Comparison of ENCODE assay signal across 11 mouse cellular contexts in genomic region chr10:40090504-40091428, GRCm38 (mm10). TPM values are rescaled to one million over a fixed set of nuclear protein-coding genes. Genes with fewer than 3 reads are reported as not detected.
DNase-seq lines count a peak whose midpoint lies in the region; ATAC-seq and TF ChIP-seq lines count a peak whose summit lies in the region.
"Had no signal": no experiment of that assay in that cellular context is flagged by ENCODE, and none has a peak within 500 bp of the region (broad histone marks: within the 10 kb centered on the region; RNA-seq: fewer than 3 reads in every experiment).

No protein-coding gene starts in this region.

- no peak overlapping the region for H3K4me3 ChIP-seq in forebrain, embryonic 14.5 days (ENCODE audit: low read depth, low read length)
- H3K4me3 ChIP-seq in forebrain, embryonic 11.5 days (ENCODE audit: low read depth, low read length), result no peak overlapping the region
- H3K4me3 ChIP-seq in kidney, adult 2 months (ENCODE audit: insufficient read depth, low read depth, low read length), result no peak overlapping the region
- H3K4me3 ChIP-seq in lung, embryonic 14.5 days (ENCODE audit: low read depth, low read length), result no peak overlapping the region
- no peak overlapping the region for H3K4me3 ChIP-seq in layer of hippocampus, adult 2 months
- no peak overlapping the region for H3K4me3 ChIP-seq in midbrain, embryonic 14.5 days (replicated peaks; ENCODE audit: low read depth, low read length)
- H3K4me3 ChIP-seq: hindbrain, embryonic 10.5 days had no signal

- no peaks in the 10 kb centered on the region for H3K9me3 ChIP-seq in forebrain, embryonic 14.5 days (replicated peaks; ENCODE audit: control insufficient read depth, low read length)
- H3K9me3 ChIP-seq in forebrain, embryonic 11.5 days (ENCODE audit: control insufficient read depth, low read length), result no peaks in the 10 kb centered on the region
- no peaks in the 10 kb centered on the region for H3K9me3 ChIP-seq in lung, embryonic 14.5 days (ENCODE audit: low read depth, low read length)
- H3K9me3 ChIP-seq in midbrain, embryonic 14.5 days (ENCODE audit: control insufficient read depth, low read length), result no peaks in the 10 kb centered on the region
- H3K9me3 ChIP-seq: hindbrain, embryonic 10.5 days had no signal

- TF ChIP-seq CTCF in brain, embryonic 14.5 days (IDR thresholded peaks at IDR 0.05; ENCODE audit: borderline replicate concordance, extremely low read depth, insufficient read depth, insufficient read length), result no peak
- no peak for TF ChIP-seq CTCF in kidney, adult 2 months (conservative IDR thresholded peaks at IDR 0.05; ENCODE audit: insufficient read depth, insufficient read length, low read depth, low read length)
- no peak for TF ChIP-seq CTCF in lung, embryonic 14.5 days (IDR thresholded peaks at IDR 0.05; ENCODE audit: low read depth)
- TF ChIP-seq CTCF in layer of hippocampus, adult 2 months (conservative IDR thresholded peaks at IDR 0.05), result no peak

- ATAC-seq in forebrain, embryonic 14.5 days, result no peak
- ATAC-seq in forebrain, embryonic 11.5 days (replicated peaks; ENCODE audit: low FRiP score), result no peak
- ATAC-seq in lung, embryonic 14.5 days (ENCODE audit: insufficient read depth), result peak; percentile 85; the same call in 1 of the 2 replicates
- no peak for ATAC-seq in midbrain, embryonic 14.5 days (ENCODE audit: low FRiP score, low TSS enrichment)

- no peak for TF ChIP-seq POLR2A in brain, embryonic 14.5 days (IDR thresholded peaks at IDR 0.05; ENCODE audit: borderline replicate concordance, extremely low read depth, insufficient read depth, insufficient read length, poor library complexity, severe bottlenecking)
- TF ChIP-seq POLR2A in kidney, adult 2 months (IDR thresholded peaks at IDR 0.05; ENCODE audit: low read depth, low read length), result no peak

- DNase-seq in forebrain, embryonic 14.5 days (ENCODE audit: low spot score), result peak; percentile 21
- DNase-seq in forebrain, embryonic 11.5 days (ENCODE audit: low spot score), result no peak
- peak; percentile 51 for DNase-seq in brain, embryonic 14.5 days (ENCODE audit: low read depth)
- DNase-seq in kidney, adult 2 months, result peak; percentile 80
- peak; percentile 84 for DNase-seq in lung, embryonic 14.5 days
- DNase-seq in left cerebral cortex, adult 11 months (ENCODE audit: low spot score), result no peak
- DNase-seq in layer of hippocampus, adult 2 months (ENCODE audit: low spot score in 2 of 2), result no peak
- no peak for DNase-seq in midbrain, embryonic 14.5 days
- DNase-seq: adrenal gland, postnatal 36 days; retina, postnatal 1 day had no signal

- no peak overlapping the region for H3K9ac ChIP-seq in forebrain, embryonic 14.5 days (ENCODE audit: low read length)
- no peak overlapping the region for H3K9ac ChIP-seq in forebrain, embryonic 11.5 days (ENCODE audit: low read length)
- no peak overlapping the region for H3K9ac ChIP-seq in lung, embryonic 14.5 days
- H3K9ac ChIP-seq in midbrain, embryonic 14.5 days (replicated peaks; ENCODE audit: low read length), result no peak overlapping the region

- H3K4me1 ChIP-seq in forebrain, embryonic 14.5 days (ENCODE audit: control insufficient read depth, insufficient read depth, low read length), result no peaks in the 10 kb centered on the region
- H3K4me1 ChIP-seq in forebrain, embryonic 11.5 days (replicated peaks; ENCODE audit: control insufficient read depth, insufficient read depth, low read length), result no peaks in the 10 kb centered on the region
- H3K4me1 ChIP-seq in kidney, adult 2 months (ENCODE audit: control insufficient read depth, insufficient read depth, low read length), result peaks cover 10% of the 10 kb centered on the region
- peaks cover 13% of the 10 kb centered on the region for H3K4me1 ChIP-seq in lung, embryonic 14.5 days (ENCODE audit: insufficient read depth)
- no peaks in the 10 kb centered on the region for H3K4me1 ChIP-seq in midbrain, embryonic 14.5 days (ENCODE audit: control insufficient read depth, insufficient read depth, low read length)
- H3K4me1 ChIP-seq: hindbrain, embryonic 10.5 days had no signal

- H3K36me3 ChIP-seq in forebrain, embryonic 14.5 days (ENCODE audit: control insufficient read depth, insufficient read depth, low read length), result no peaks in the 10 kb centered on the region
- no peaks in the 10 kb centered on the region for H3K36me3 ChIP-seq in forebrain, embryonic 11.5 days (ENCODE audit: control insufficient read depth, insufficient read depth, low read length)
- no peaks in the 10 kb centered on the region for H3K36me3 ChIP-seq in kidney, adult 2 months (ENCODE audit: control insufficient read depth, insufficient read depth, low read length)
- no peaks in the 10 kb centered on the region for H3K36me3 ChIP-seq in lung, embryonic 14.5 days (ENCODE audit: insufficient read depth)
- H3K36me3 ChIP-seq in midbrain, embryonic 14.5 days (ENCODE audit: control insufficient read depth, insufficient read depth, low read length), result no peaks in the 10 kb centered on the region
- H3K36me3 ChIP-seq: hindbrain, embryonic 10.5 days had no signal

- H3K4me2 ChIP-seq in forebrain, embryonic 14.5 days (ENCODE audit: low read length), result no peak overlapping the region
- H3K4me2 ChIP-seq in forebrain, embryonic 11.5 days (ENCODE audit: low read depth, low read length, severe bottlenecking), result no peak overlapping the region
- H3K4me2 ChIP-seq in lung, embryonic 14.5 days, result no peak overlapping the region
- no peak overlapping the region for H3K4me2 ChIP-seq in midbrain, embryonic 14.5 days (ENCODE audit: low read length)

- H3K27me3 ChIP-seq in forebrain, embryonic 14.5 days (replicated peaks; ENCODE audit: control insufficient read depth, insufficient read depth, low read length), result no peaks in the 10 kb centered on the region
- H3K27me3 ChIP-seq in forebrain, embryonic 11.5 days (ENCODE audit: control insufficient read depth, insufficient read depth, low read length), result no peaks in the 10 kb centered on the region
- H3K27me3 ChIP-seq in kidney, adult 2 months (replicated peaks; ENCODE audit: control insufficient read depth, insufficient read depth, low read length), result no peaks in the 10 kb centered on the region
- H3K27me3 ChIP-seq in lung, embryonic 14.5 days (ENCODE audit: insufficient read depth, low read length), result no peaks in the 10 kb centered on the region
- H3K27me3 ChIP-seq in midbrain, embryonic 14.5 days (ENCODE audit: control insufficient read depth, insufficient read depth, low read length), result no peaks in the 10 kb centered on the region

- WGBS in forebrain, embryonic 14.5 days, result 81% methylated on average over 11 of the region's 11 CpGs
- WGBS in forebrain, embryonic 11.5 days, result 88% methylated on average over 11 of the region's 11 CpGs
- WGBS in kidney, adult 2 months, result 68% methylated on average over 11 of the region's 11 CpGs
- whole genome bisulfite sequencing in lung, embryonic 14.5 days, result 45% methylated on average over 11 of the region's 11 CpGs
- 89% methylated on average over 11 of the region's 11 CpGs for WGBS in midbrain, embryonic 14.5 days

- H3K27ac ChIP-seq in forebrain, embryonic 14.5 days (ENCODE audit: low read depth, low read length), result no peak overlapping the region
- no peak overlapping the region for H3K27ac ChIP-seq in forebrain, embryonic 11.5 days (ENCODE audit: low read depth, low read length)
- no peak overlapping the region for H3K27ac ChIP-seq in kidney, adult 2 months (ENCODE audit: insufficient read depth, low read depth, low read length)
- H3K27ac ChIP-seq in lung, embryonic 14.5 days (ENCODE audit: low read depth), result no peak overlapping the region
- H3K27ac ChIP-seq in layer of hippocampus, adult 2 months, result no peak overlapping the region
- H3K27ac ChIP-seq in midbrain, embryonic 14.5 days (replicated peaks; ENCODE audit: low read depth, low read length), result no peak overlapping the region
- H3K27ac ChIP-seq: hindbrain, embryonic 10.5 days had no signal

RNA-seq across cellular contexts. Expression of gene Slc16a10, which starts 51.3 kb away (rescaled TPM):
- polyA plus RNA-seq in forebrain, embryonic 14.5 days (2014; fragmentation: Nextera tagmentation; extraction: Ambion mirVana), result 2.2 and 2.7 TPM in 2 replicates
- polyA plus RNA-seq in forebrain, embryonic 11.5 days (2014; fragmentation: Nextera tagmentation; extraction: Ambion mirVana), result 6.2 and 9.1 TPM in 2 replicates
- 3.0 and 7.5 TPM in 2 replicates for polyA plus RNA-seq in brain, embryonic 14.5 days (2012; rRNA removed)
- 56.8 and 57.2 TPM in 2 replicates for polyA plus RNA-seq in kidney, adult 2 months (2012; rRNA removed)
- polyA plus RNA-seq in lung, embryonic 14.5 days (2014; fragmentation: Nextera tagmentation; extraction: Ambion mirVana), result 4.2 and 5.3 TPM in 2 replicates
- total RNA-seq in layer of hippocampus, adult 2 months (2021), result 1 to 10 TPM; 4.8 to 4.9 TPM
- polyA plus RNA-seq in midbrain, embryonic 14.5 days (2014; fragmentation: Nextera tagmentation; extraction: Ambion mirVana), result 1.2 and 3.2 TPM in 2 replicates

Comparison
In these comparisons a context has a peak if more than half of its experiments do, and no peak if none do; other contexts are left out.
1. DNase-seq: peak in forebrain, embryonic 14.5 days (single experiment), brain, embryonic 14.5 days (single experiment), kidney, adult 2 months (single experiment) and lung, embryonic 14.5 days (single experiment); none in forebrain, embryonic 11.5 days (single experiment), left cerebral cortex, adult 11 months (single experiment), layer of hippocampus, adult 2 months (0 of 2) and midbrain, embryonic 14.5 days (single experiment).